Mouse (Mus musculus) left cerebral cortex, adult 11 months (tissue): ENCODE data around the gene Nol12.

Experiments
- DNase-seq: peaks from one replicate; pipeline ENCODE4 v3.0.0; 2022; ENCODE audit warnings: low spot score

The Nol12 gene

GRCm38 (mm10) chr15:78992925-78993324 lies 58.2 kb downstream of the Nol12 start:
- DNase-seq: no peak
